Mouse (Mus musculus) hindbrain, postnatal 0 days (tissue): Measurements from ENCODE around the gene Tmem237. TPM values are rescaled to one million over a fixed set of nuclear protein-coding genes. Genes with fewer than 3 reads are reported as not detected.
A peak's percentile ranks its signal among the peaks of the same experiment; 100 is the strongest.

Experiments used
- ATAC-seq: fragments of 200-750 bp; cut with Nextera tagmentation; 2 replicates; pipeline ENCODE4 v1.8.0; 2017; ENCODE audit warnings: mild to moderate bottlenecking, moderate TSS enrichment, moderate library complexity
- DNase-seq: peaks from one replicate; pipeline ENCODE4 v3.0.0-alpha.2; 2015; ENCODE audit warnings: low spot score
- H3K27ac ChIP-seq: fragments of 300-500 bp; sonication (generic); 2 replicates; pipeline ENCODE4 v1.5.1; 2014; ENCODE audit warnings: mild to moderate bottlenecking
- H3K27me3 ChIP-seq: fragments of 300-500 bp; sonication (generic); 2 replicates; pipeline ENCODE4 v1.6.1; 2014; ENCODE audit warnings: low read length, mixed read lengths; ENCODE audit not compliant: insufficient read depth
- H3K36me3 ChIP-seq: fragments of 300-500 bp; sonication (generic); 2 replicates; pipeline ENCODE4 v1.6.1; 2014; ENCODE audit warnings: low read length, mixed read lengths; ENCODE audit not compliant: insufficient read depth
- H3K4me1 ChIP-seq: fragments of 300-500 bp; sonication (generic); 2 replicates; pipeline ENCODE4 v1.6.1; 2014; ENCODE audit warnings: antibody characterized with exemption, low read length, mixed read lengths; ENCODE audit not compliant: insufficient read depth
- H3K4me2 ChIP-seq: fragments of 300-500 bp; sonication (generic); 2 replicates; pipeline ENCODE4 v1.6.1; 2014; ENCODE audit warnings: low read depth, mild to moderate bottlenecking, low read length, moderate library complexity, mixed read lengths
- H3K4me3 ChIP-seq: fragments of 300-500 bp; sonication (generic); 2 replicates; pipeline ENCODE4 v1.5.1; 2014; ENCODE audit warnings: low read length
- H3K9ac ChIP-seq: fragments of 300-500 bp; sonication (generic); replicated peaks from 2 replicates; pipeline ENCODE4 v1.6.1; 2014; ENCODE audit warnings: mild to moderate bottlenecking, low read length, moderate library complexity, mixed read lengths
- H3K9me3 ChIP-seq: fragments of 300-500 bp; sonication (generic); 2 replicates; pipeline ENCODE4 v1.6.1; 2016; ENCODE audit warnings: low read length, mixed read lengths
- CTCF ChIP-seq: IDR thresholded peaks from 2 replicates; pipeline ENCODE4 v1.5.1; 2016; ENCODE audit warnings: antibody characterized with exemption, control low read depth, low read depth
- WGBS: fragments of 180-500 bp; shearing (Covaris S2); extraction: QIAGEN DNeasy Blood & Tissue Kit; methylation state at CpG from one replicate; pipeline ENCODE4 v1.1.7; 2014; 5-methylcytosine and 5-hydroxymethylcytosine counted together
- polyA plus RNA-seq: library from polyadenylated mRNA; unstranded; fragments of >200 nt; fragmentation: Nextera tagmentation; extraction: Ambion mirVana; gene quantifications from 2 replicates; pipeline ENCODE4 v1.2.1, GENCODE M21; 2015
- total RNA-seq: library from RNA; depleted of rRNA; stranded (reverse); fragments of >200 nt; gene quantifications from 2 replicates; pipeline ENCODE4 v1.2.3, GENCODE M21; 2014

Tmem237 gene
- total and polyA plus RNA-seq, 2 experiments from 2014 or later = 26.1 to 55.8 TPM

DNA sequence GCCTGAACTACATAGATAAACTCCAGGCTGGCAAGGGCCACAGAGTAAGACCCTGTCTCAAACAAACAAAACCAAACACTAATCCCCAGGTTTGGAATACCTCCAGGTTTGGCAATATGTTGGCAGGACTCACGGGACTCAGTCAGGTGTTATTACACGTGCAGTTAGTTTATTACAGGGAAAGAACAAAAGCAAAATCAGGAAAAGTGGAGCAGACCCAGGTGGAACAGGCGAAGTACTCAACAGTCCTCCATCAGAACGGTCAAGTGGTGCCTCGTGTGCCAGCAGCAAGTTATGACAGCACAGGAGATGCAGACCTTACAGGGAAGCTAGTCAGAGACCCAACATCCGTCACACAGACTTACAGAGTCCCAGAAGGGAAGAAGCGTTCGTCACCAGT lies 9.7 kb downstream of the Tmem237 start:
- H3K4me1 ChIP-seq = no peaks in the 10 kb centered on the region
- no peak for ATAC-seq
- H3K9ac ChIP-seq = no peak overlapping the region
- no peak overlapping the region for H3K4me3 ChIP-seq
- H3K27me3 ChIP-seq = no peaks in the 10 kb centered on the region
- no peak for DNase-seq
- 81% methylated on average over 8 of the region's 8 CpGs for WGBS
- H3K9me3 ChIP-seq = no peaks in the 10 kb centered on the region
- H3K27ac ChIP-seq = no peak overlapping the region
- no peak for TF ChIP-seq CTCF
- no peak overlapping the region for H3K4me2 ChIP-seq
- H3K36me3 ChIP-seq = peaks cover 38% of the 10 kb centered on the region

DNA sequence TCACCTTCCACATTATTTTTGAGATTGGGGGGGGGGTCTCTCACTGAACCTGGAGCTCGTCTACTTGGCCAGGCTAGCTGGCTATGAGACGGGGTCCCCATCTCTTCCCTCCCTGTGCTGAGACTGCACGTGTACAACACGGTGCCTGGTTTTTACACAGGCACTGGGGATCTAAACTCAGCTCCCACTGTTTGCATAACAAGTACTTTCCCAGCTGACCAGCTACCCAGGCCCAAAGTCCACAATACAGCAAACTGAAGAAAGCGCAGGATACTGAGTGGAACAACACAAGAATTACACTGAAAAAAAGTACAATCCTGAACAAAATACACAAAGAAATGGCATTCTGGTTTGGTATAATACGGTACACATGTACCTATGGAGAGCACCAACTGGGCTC lies 18.1 kb downstream of the Tmem237 start:
- ATAC-seq = no peak
- Histone ChIP-seq H3K27me3 (no peaks in the 10 kb centered on the region), H3K4me1 (no peaks in the 10 kb centered on the region), H3K36me3 (peaks cover 21% of the 10 kb centered on the region), H3K4me2 (no peak overlapping the region), H3K27ac (no peak overlapping the region), H3K9me3 (no peaks in the 10 kb centered on the region), H3K4me3 (no peak overlapping the region), H3K9ac (no peak overlapping the region)
- WGBS = 94% methylated on average over 6 of the region's 6 CpGs
- no peak for DNase-seq
- TF ChIP-seq CTCF = no peak

DNA sequence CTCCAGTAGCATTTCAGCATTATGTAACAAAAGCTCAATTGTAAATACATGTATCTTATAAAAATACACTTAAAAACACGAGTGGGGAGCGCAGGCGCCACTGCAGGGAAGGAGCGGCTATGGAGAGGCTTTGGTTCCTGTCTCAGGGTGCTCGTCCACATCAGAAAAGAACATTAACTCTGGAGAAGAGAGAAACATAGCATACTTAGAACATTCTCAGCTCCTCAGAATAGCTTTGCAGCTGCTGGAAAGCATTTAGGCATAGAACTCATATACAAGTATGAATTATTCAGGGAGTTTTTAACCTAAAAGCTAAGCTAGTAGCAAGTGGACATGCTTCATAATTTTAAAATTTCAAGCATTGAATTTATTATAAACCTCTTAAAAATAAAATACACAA lies 19.2 kb downstream of the Tmem237 start:
- no peak overlapping the region for H3K4me3 ChIP-seq
- H3K9me3 ChIP-seq = no peaks in the 10 kb centered on the region
- no peaks in the 10 kb centered on the region for H3K27me3 ChIP-seq
- peaks cover 16% of the 10 kb centered on the region for H3K36me3 ChIP-seq
- 92% methylated on average over 5 of the region's 5 CpGs for WGBS
- no peak overlapping the region for H3K27ac ChIP-seq
- DNase-seq = no peak
- ATAC-seq = no peak
- no peak overlapping the region for H3K4me2 ChIP-seq
- H3K4me1 ChIP-seq = no peaks in the 10 kb centered on the region
- no peak overlapping the region for H3K9ac ChIP-seq
- TF ChIP-seq CTCF = no peak

DNA sequence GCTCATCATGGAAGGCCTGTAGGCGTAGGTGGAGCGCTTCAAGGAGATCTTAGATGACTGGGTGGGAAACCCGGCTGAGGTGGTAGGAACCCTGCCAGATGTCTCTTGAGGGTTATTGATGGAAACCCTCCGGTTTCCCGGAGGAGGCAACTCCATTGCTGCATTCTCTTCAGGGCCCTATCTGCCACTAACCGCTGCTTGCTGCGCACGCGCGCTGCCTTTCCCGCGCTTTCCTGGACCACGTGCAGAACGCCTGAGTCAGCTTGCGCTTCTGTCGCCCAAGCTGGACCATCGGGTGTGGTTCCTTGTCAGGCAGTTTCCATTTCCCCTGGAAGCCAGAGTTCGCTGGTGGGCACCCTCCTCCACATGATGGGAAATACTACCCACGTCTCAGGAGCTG lies 25.5 kb downstream of the Tmem237 start, which contains the start of gene C2cd6:
TSS of gene C2cd6 (minus strand) at position 196 of the 400 bp plus-strand sequence.
- WGBS = 96% methylated on average over 19 of the region's 19 CpGs
- no peak for TF ChIP-seq CTCF

DNA sequence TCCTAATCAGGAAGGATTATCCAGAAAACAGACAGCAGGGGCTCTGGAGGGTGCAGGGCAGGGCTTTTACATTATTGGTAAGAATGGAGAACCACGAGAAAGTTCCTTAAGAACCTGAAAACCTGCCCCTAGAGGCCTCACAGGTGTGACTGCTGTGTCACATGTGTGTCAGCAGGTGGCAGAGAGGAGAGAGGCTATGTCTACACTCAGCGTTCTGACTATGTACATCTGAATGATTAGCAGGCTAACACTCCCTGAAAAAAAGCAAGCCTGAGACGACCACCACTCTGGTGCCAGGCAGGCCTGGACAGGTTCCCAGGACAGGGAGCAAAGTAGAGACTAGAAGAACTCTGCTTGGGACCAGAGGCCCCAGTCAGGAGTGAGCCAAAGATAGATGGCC lies 49.3 kb downstream of the Tmem237 start:
- no peaks in the 10 kb centered on the region for H3K27me3 ChIP-seq
- no peak overlapping the region for H3K9ac ChIP-seq
- peak; percentile 25; the same call in 1 of the 2 replicates for TF ChIP-seq CTCF
- 41% methylated on average over 3 of the region's 3 CpGs for WGBS
- H3K4me3 ChIP-seq = no peak overlapping the region
- no peak overlapping the region for H3K27ac ChIP-seq
- no peak for DNase-seq
- no peak for ATAC-seq
- no peaks in the 10 kb centered on the region for H3K4me1 ChIP-seq
- H3K9me3 ChIP-seq = no peaks in the 10 kb centered on the region
- no peak overlapping the region for H3K4me2 ChIP-seq
- H3K36me3 ChIP-seq = no peaks in the 10 kb centered on the region

More for the DNA sequence above, 25.5 kb downstream of the Tmem237 start, which contains the start of gene C2cd6:
- no peak within 1 kb of the TSS for H3K4me3 ChIP-seq
- no peak within 1 kb of the TSS for H3K27ac ChIP-seq
- H3K36me3 ChIP-seq = no peaks in the 10 kb centered on the region; the same call in 1 of the 2 replicates
- ATAC-seq (no peak), DNase-seq (no peak)
- H3K4me1 ChIP-seq = no peaks in the 10 kb centered on the region
- H3K9ac ChIP-seq = no peak within 1 kb of the TSS
- H3K9me3 ChIP-seq = no peaks in the 10 kb centered on the region
- H3K4me2 ChIP-seq = no peak within 1 kb of the TSS
- H3K27me3 ChIP-seq = no peaks in the 10 kb centered on the region

GRCm38 (mm10) chr1:59067976-59068375 lies 52.2 kb downstream of the Tmem237 start:
- Histone ChIP-seq H3K36me3 (no peaks in the 10 kb centered on the region), H3K4me3 (no peak overlapping the region), H3K27ac (no peak overlapping the region), H3K4me1 (no peaks in the 10 kb centered on the region), H3K9ac (no peak overlapping the region), H3K4me2 (no peak overlapping the region), H3K9me3 (no peaks in the 10 kb centered on the region), H3K27me3 (no peaks in the 10 kb centered on the region)
- no peak; the same call in 1 of the 2 replicates for ATAC-seq
- peak; percentile 67 for DNase-seq
- 5% methylated on average over 3 of the region's 3 CpGs for WGBS
- TF ChIP-seq CTCF = peak; percentile 70

GRCm38 (mm10) chr1:59063697-59064096 lies 56.5 kb downstream of the Tmem237 start:
- Histone ChIP-seq H3K27ac (no peak overlapping the region), H3K9ac (no peak overlapping the region), H3K4me3 (no peak overlapping the region), H3K9me3 (no peaks in the 10 kb centered on the region), H3K4me2 (no peak overlapping the region), H3K27me3 (no peaks in the 10 kb centered on the region), H3K36me3 (no peaks in the 10 kb centered on the region), H3K4me1 (no peaks in the 10 kb centered on the region)
- no peak for DNase-seq
- 66% methylated on average over 3 of the region's 3 CpGs for WGBS
- ATAC-seq = no peak
- TF ChIP-seq CTCF = no peak
